ENCODE assay signal across 8 mouse cellular contexts in the genomic region with DNA sequence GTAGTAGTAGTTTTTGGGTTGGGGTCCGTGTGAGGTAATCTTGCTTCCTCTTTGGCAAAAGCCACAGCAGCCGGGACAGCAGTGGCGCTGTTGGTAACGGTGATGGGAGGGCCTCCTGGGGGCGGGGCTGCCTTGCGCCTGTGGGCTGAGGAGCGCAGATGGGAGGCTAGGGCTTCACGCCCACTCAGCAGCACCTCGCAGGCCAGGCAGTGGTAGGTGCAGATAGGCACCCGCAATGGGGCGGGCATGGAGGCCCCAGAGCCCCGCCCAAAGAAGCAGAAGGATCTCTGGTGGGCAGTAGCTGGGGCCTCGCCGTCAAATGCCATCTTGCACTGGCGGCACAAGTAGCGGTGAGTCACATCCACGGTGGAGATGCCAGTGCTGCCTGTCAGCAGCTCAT. TPM values are rescaled to one million over a fixed set of nuclear protein-coding genes. Genes with fewer than 3 reads are reported as not detected.
A peak's percentile ranks its signal among the peaks of the same experiment; 100 is the strongest.
DNase-seq lines count a peak whose midpoint lies in the region; ATAC-seq lines count a peak whose summit lies in the region.

No protein-coding gene starts in this region.

- peak; percentile 31 to 57 for DNase-seq in adrenal gland, adult (ENCODE audit: inconsistent age in 2 of 2, low spot score in 1 of 2)
- no peak for DNase-seq in adrenal gland, adult 8-10 months
- peak; percentile 71 to 74 for DNase-seq in right cerebral cortex, adult 2 months (ENCODE audit: low spot score in 2 of 2)
- no peak for DNase-seq in right cerebral cortex, postnatal 14 days
- DNase-seq in left cerebral cortex, postnatal 4 days: peak; percentile 82
- peak; percentile 16 for DNase-seq in naive thymus-derived CD4-positive, alpha-beta T cell, adult 2 months (ENCODE audit: low read depth)
- DNase-seq in adipocyte (ENCODE audit: low spot score): no peak

- peaks cover 83% of the 10 kb centered on the region for H3K36me3 ChIP-seq in forebrain, embryonic 13.5 days (ENCODE audit: poor library complexity, severe bottlenecking)

- H3K27ac ChIP-seq in forebrain, embryonic 13.5 days: peak overlapping the region; percentile 70

- intact Hi-C loops in left cerebral cortex, postnatal 4 days (cut with DNase I): no loop called here

- peak; percentile 73 for ATAC-seq in forebrain, embryonic 13.5 days

- H3K4me2 ChIP-seq in forebrain, embryonic 13.5 days: peak overlapping the region; percentile 36

- 27% methylated on average over 17 of the region's 17 CpGs for WGBS in forebrain, embryonic 13.5 days

- H3K9me3 ChIP-seq in forebrain, embryonic 13.5 days (replicated peaks): no peaks in the 10 kb centered on the region

- peak overlapping the region; percentile 5 for H3K9ac ChIP-seq in forebrain, embryonic 13.5 days

- H3K27me3 ChIP-seq in forebrain, embryonic 13.5 days: no peaks in the 10 kb centered on the region

- peaks cover 60% of the 10 kb centered on the region for H3K4me1 ChIP-seq in forebrain, embryonic 13.5 days

- peak overlapping the region; percentile 2 for H3K4me3 ChIP-seq in forebrain, embryonic 13.5 days

RNA-seq across cellular contexts. Expression of a gene that starts 29.5 kb away (rescaled TPM):
- 10 to 100 TPM in 2 of 4 experiments, 1 to 10 TPM in 2; 6.9 to 17.8 (median 11.7) TPM for total RNA-seq in adrenal gland, adult 8-10 months (2022)
- polyA plus RNA-seq in forebrain, embryonic 13.5 days (2015; fragmentation: Nextera tagmentation; extraction: Ambion mirVana): 26.7 and 28.0 TPM in 2 replicates
- 10 to 100 TPM; 28.2 to 29.4 TPM for total RNA-seq in left cerebral cortex, postnatal 4 days (2021)

RNA-seq across cellular contexts. Expression of a gene that starts 32.0 kb away (rescaled TPM):
- 10 to 100 TPM; 16.1 to 22.6 (median 21.0) TPM for total RNA-seq in adrenal gland, adult 8-10 months (2022)
- 39.0 and 42.0 TPM in 2 replicates for polyA plus RNA-seq in forebrain, embryonic 13.5 days (2015; fragmentation: Nextera tagmentation; extraction: Ambion mirVana)
- total RNA-seq in left cerebral cortex, postnatal 4 days (2021): 10 to 100 TPM; 34.7 to 35.7 TPM

RNA-seq across cellular contexts. Expression of a gene that starts 43.8 kb away (rescaled TPM):
- 10 to 100 TPM; 24.5 to 29.3 (median 26.0) TPM for total RNA-seq in adrenal gland, adult 8-10 months (2022)
- 9.7 and 9.8 TPM in 2 replicates for polyA plus RNA-seq in forebrain, embryonic 13.5 days (2015; fragmentation: Nextera tagmentation; extraction: Ambion mirVana)
- 10 to 100 TPM; 25.8 to 31.4 TPM for total RNA-seq in left cerebral cortex, postnatal 4 days (2021)

RNA-seq across cellular contexts. Expression of a gene that starts 47.4 kb away (rescaled TPM):
- 10 to 100 TPM; 35.3 to 44.0 (median 39.4) TPM for total RNA-seq in adrenal gland, adult 8-10 months (2022)
- polyA plus RNA-seq in forebrain, embryonic 13.5 days (2015; fragmentation: Nextera tagmentation; extraction: Ambion mirVana): 81.2 and 86.4 TPM in 2 replicates
- total RNA-seq in left cerebral cortex, postnatal 4 days (2021): 10 to 100 TPM; 26.3 to 29.0 TPM

RNA-seq across cellular contexts. Expression of a gene that starts 54.1 kb away (rescaled TPM):
- 1 to 10 TPM; 3.3 to 6.9 (median 5.3) TPM for total RNA-seq in adrenal gland, adult 8-10 months (2022)
- 17.5 and 17.7 TPM in 2 replicates for polyA plus RNA-seq in forebrain, embryonic 13.5 days (2015; fragmentation: Nextera tagmentation; extraction: Ambion mirVana)
- 100 to 1,000 TPM; 366 to 399 TPM for total RNA-seq in left cerebral cortex, postnatal 4 days (2021)

Comparison
In these comparisons a context has a peak if more than half of its experiments do, and no peak if none do; other contexts are left out.
1. DNase-seq: peak in adrenal gland, adult (2 of 2), right cerebral cortex, adult 2 months (2 of 2), left cerebral cortex, postnatal 4 days (single experiment) and naive thymus-derived CD4-positive, alpha-beta T cell, adult 2 months (single experiment); none in adrenal gland, adult 8-10 months (single experiment), right cerebral cortex, postnatal 14 days (single experiment) and adipocyte (single experiment).